Mouse (Mus musculus) adrenal gland, postnatal 4 days (tissue): ENCODE results near the gene Clec2e. TPM values are rescaled to one million over a fixed set of nuclear protein-coding genes. Genes with fewer than 3 reads are reported as not detected.
"Not testable (repeated sequence)": the region's sequence is repeated elsewhere in the genome, so short reads cannot be mapped to it uniquely, and the experiment has no call there.

ENCODE experiments used
- DNase-seq, 2 experiments: peaks; one replicate each; pipeline ENCODE4 v3.0.0; 2021 to 2022; ENCODE audit warnings: low spot score in 2 of 2, mixed read lengths in 2 of 2
- long read RNA-seq, 2 experiments: library from polyadenylated mRNA; stranded (forward); transcript quantifications; one replicate each; pipeline ENCODE4 v2.0.0; 2021
- total RNA-seq, 2 experiments: library from RNA; stranded (reverse); gene quantifications; 2 replicates each; pipeline ENCODE4 v1.2.3; 2021

Clec2e gene
- under 1 TPM in 1 of 2 experiments, not detected in 1; 0.14 TPM for total RNA-seq
- long read RNA-seq, experiment 1: 0 reads
- long read RNA-seq, experiment 2: 0 reads

- not testable (repeated sequence) for DNase-seq
Observed at GRCm38 (mm10) chr6:129100794-129101193, at the start of gene Clec2e. Gene Clec2e (minus strand): TSS chr6:129100913.

DNA sequence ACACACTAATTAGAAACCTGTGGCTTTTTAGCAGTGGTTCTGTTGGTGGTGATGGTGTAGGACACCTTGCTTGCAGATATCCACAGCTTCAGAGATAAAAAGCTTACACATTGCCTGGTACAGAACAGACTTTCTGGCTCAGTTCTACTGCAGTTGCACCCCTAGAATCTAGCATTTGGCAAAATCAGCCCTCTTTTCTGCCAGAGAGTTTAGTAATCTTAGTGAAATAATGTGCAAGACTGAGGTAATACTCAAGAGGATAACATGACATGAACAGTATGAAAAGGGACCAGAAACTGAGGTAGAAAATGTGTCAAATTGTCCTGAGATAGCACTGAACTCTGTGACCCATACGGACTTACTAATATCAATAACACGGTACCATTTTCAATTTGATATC lies 46.1 kb upstream of the Clec2e start:
- DNase-seq: no peak

- no peak for DNase-seq
Observed at GRCm38 (mm10) chr6:129132604-129133341, 32.1 kb upstream of the Clec2e start.

DNA sequence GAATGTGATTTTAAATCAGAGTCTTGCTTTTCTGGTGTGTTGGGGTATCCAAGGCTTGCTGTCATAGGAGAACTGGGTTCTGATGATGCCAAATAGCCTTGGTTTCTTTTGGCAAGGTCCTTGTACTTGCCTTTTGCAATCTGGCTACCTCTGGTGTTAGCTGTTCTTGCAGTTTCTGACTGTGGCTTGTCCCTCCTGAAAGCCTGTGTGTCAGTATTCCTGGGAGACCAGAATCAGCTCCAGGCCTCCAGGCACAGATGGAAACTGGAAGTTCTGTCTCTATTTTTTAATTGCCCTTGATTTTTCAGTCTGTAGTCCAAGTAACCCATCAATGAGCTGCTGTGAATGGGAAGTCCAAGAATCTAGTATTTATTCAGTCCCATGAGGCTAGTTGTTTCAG lies 26.1 kb upstream of the Clec2e start:
- DNase-seq: no peak

DNA sequence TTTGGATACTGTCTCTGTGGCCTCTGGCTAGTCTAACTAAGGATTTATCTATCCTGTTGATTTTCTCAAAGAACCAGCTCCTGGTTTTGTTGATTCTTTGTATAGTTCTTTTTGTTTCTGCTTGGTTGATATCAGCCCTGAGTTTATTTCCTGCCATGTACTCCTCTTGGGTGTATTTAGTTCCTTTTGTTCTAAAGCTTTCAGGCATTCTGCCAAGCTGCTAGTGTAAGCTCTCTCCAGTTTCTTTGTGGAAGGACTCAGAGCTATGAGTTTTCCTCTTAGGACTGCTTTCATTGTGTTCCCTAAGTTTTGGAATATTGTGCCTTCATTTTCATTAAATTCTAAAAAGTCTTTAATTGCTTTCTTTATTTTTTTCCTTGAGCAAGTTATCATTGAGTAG lies 23.8 kb upstream of the Clec2e start:
- DNase-seq: not testable (repeated sequence)

GRCm38 (mm10) chr6:129116223-129116622 lies 15.5 kb upstream of the Clec2e start:
- DNase-seq: no peak

DNA sequence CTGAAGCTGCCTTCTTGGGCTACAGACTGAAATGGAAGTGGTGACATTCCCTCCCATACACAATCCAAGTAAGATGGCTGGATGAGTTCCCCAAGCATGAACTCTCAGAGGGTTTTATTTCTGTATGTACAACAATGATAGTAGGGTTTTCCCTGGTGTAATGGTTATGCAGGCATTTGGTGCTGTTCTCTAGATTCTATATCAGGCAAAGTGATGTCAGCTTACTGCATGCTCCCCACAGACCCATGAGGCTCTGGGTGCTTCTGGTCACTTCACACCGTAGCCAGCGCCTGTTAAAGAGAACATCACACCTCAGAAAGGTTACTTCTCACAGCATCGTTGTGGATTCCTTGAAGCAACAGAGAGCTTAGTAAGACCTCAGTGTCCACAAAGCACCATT lies 13.5 kb upstream of the Clec2e start:
- DNase-seq: not testable (repeated sequence)

- DNase-seq: no peak
Observed at GRCm38 (mm10) chr6:129113769-129114168, 13.1 kb upstream of the Clec2e start.

DNA sequence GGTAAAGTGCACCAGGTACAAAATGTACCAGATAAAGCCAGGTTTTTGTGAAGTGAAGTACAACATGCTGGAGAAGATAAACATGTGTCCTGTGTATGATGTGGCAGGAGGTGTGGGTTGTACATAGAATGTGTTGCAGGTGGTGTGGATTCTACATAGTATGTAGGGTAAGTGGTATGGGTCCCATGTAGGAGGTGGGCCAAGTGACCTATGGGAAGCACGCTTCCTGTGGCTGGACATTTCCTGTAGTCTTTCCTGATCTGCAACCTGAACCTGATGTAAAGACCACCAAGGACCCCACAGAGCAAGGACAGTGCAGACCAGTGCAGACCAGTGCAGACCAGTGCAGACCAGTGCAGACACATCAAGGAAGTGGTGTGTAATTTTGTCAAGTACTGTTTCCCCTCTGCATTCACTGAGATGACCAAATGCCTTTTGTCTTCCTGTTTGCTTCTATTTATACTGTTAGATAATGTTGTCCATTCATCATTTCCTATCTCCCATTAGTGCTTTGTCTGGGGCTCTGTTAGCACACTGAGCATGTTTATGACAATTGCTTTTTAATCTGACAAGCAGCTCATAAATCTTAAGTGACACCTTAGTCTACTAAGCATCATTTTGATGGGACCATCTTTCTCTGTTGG lies 12.4 kb upstream of the Clec2e start:
- DNase-seq: no peak

GRCm38 (mm10) chr6:129112526-129112925 lies 11.8 kb upstream of the Clec2e start:
- DNase-seq: no peak

GRCm38 (mm10) chr6:129107916-129108315 lies 7.2 kb upstream of the Clec2e start:
- no peak for DNase-seq

DNA sequence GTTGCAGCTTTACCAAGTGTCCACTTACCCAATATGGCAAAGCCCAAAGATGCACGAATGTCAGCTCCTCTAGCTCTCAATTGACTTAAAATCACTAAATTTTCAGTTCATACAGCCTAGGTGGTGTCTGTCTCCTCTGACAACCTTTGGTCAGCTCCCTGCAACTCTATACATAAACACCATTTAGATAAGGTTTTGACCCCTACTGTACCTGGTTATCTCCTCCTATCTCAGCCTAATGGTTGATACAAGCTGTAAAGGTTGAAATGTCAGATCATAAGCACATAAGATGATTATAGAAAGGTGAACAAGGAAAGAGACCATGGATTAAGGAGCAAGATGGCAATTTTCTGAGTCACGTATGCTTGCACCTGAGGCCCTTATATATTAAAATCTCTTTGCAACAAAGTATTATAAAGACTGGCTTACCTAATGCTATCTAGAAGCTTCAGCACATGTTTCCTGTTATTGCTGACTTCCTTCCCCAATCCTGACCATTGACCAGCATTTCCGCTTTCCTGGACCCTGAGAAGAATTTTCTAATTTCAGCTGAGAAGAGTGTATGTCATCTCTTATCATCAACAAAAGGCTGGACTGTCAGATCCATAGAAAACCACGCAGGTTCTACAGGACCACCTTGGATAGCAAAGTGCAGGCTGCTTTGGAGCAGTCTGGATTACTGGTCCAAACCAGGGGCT lies 2.3 kb upstream of the Clec2e start:
- DNase-seq: no peak

GRCm38 (mm10) chr6:129101604-129102003 lies 891 bp upstream of the Clec2e start:
- DNase-seq: no peak

DNA sequence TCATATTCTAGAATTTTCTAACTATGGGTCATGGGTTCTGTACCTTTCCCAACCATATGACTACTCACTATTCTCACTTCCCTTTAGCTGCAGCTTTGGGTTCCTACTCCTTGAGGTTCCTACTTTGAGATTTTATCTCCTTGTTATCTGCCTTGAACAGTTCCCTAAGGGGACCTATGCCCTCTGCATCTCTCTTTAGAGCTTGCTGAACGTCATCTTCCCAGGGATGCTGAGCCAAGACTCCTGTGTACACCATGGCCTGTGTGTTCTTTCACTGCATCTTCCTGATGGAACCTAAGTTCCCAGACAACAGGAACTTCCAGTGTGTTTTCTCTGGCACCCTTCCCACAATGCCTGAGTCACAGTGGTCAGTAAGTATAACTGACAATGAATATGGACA lies 2.8 kb downstream of the Clec2e start:
- no peak for DNase-seq

- DNase-seq: no peak
Observed at GRCm38 (mm10) chr6:129095166-129095565, 5.5 kb downstream of the Clec2e start.

DNA sequence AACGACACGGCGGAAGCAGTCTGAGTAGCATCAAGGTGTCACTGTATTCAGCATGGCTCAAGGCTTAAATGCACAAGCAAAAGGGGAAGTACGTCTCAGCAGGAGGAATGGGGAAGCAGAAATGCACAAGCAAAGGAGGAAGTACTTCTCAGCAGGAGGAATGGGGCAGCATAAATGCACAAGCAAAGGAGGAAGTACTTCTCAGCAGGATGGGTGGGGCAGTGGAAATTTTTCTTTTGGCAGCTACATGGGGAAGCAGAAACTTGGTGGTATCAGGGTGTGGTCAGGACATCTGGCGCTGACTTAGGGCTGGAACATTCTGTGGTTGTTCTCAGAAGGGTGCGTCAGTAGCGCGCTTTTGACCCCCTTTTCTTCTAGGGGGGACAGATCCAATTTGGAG lies 12.1 kb downstream of the Clec2e start:
- DNase-seq: not testable (repeated sequence)

DNA sequence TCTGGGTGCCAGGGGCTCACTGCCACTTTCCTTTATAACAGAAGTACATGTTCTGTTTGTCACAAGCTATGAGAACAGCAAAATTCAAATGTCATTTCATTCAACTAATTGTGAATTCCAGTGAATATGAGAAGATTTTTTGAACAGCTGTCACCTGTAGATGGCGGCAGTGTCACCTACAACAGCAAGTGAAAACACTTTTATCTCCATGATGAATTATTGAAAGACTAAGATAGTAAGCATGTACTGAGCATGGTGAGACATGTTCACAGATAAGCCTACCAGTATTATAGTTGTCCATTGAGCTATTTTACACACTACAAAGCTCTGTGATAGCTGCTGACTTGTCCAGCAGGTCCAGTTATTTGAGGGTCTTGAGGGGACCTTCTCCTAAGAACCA lies 12.6 kb downstream of the Clec2e start:
- no peak for DNase-seq

- not testable (repeated sequence) for DNase-seq
Observed at GRCm38 (mm10) chr6:129086031-129086430, 14.7 kb downstream of the Clec2e start.

- DNase-seq: no peak
Observed at GRCm38 (mm10) chr6:129085098-129085497, 15.6 kb downstream of the Clec2e start.

DNA sequence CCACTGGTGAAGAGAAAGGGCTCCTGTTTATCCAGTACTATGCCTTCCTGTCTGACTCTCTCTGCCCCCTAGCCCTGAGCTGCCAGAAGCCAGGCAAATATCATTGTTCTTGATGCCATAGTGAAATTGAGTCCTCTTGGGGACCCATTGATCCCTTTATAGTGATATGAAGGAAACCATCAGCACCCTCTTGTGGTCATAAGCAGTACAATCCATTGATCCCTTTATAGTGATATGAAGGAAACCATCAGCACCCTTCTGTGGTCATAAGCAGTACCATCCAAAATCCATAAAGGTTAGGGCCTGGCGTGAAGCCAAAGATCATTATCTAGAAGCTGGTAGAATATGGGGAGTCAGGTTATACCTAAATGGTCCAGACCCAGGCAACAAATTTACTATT lies 33.7 kb downstream of the Clec2e start:
- no peak for DNase-seq

- DNase-seq: no peak
Observed at GRCm38 (mm10) chr6:129066530-129066929, 34.2 kb downstream of the Clec2e start.

DNA sequence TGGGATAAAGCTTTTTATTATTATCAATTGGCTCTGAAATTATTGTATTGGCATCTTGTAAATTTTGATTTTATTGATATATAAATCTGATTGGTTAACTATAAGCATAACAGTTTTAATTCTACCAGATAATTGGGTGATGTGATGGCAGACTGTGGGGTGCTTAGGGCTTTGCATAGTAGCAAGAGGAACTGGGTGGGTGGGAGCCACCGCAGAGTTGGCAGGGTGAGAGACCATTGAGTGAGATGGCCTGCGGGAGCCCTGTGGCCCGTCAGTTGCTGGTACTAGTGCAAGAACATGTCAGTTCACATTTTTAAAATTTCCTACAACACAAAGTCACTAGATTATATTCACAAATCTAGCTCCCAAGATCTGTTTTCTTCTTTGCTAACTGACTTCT lies 34.9 kb downstream of the Clec2e start:
- no peak for DNase-seq
